Mouse (Mus musculus): Measurements from ENCODE around the gene Cdh16. TPM values are rescaled to one million over a fixed set of nuclear protein-coding genes. Genes with fewer than 3 reads are reported as not detected.

Cdh16 gene
- polyA plus RNA-seq, 1 experiment from 2014 or later: 0.06 TPM

GRCm38 (mm10) chr8:104631975-104632374, 7.8 kb upstream of the Cdh16 start:
- Histone ChIP-seq H3K27ac (ENCODE audit: low read depth) (no peak overlapping the region), H3K9ac (replicated peaks) (no peak overlapping the region), H3K4me2 (ENCODE audit: low read depth, low read length) (0 out of 2 replicates have a peak overlapping the region, but pooled peaks have one; percentile 42), H3K4me1 (ENCODE audit: insufficient read depth) (peaks cover 4% of the 10 kb centered on the region), H3K36me3 (replicated peaks; ENCODE audit: insufficient read depth, low read length) (no peaks in the 10 kb centered on the region), H3K9me3 (ENCODE audit: low read length) (no peaks in the 10 kb centered on the region), H3K27me3 (ENCODE audit: insufficient read depth, low read length) (peaks cover 17% of the 10 kb centered on the region), H3K4me3 (ENCODE audit: low read depth, low read length) (no peak overlapping the region)
- 33% methylated on average over 5 of the region's 5 CpGs for WGBS (ENCODE audit: insufficient replicate concordance)
- ATAC-seq (no peak), DNase-seq (no peak)
- TF ChIP-seq EP300 (IDR thresholded peaks at IDR 0.05; ENCODE audit: low read depth): no peak
- no peak for TF ChIP-seq CTCF (IDR thresholded peaks at IDR 0.05; ENCODE audit: low read depth)

GRCm38 (mm10) chr8:104630981-104631663, 6.9 kb upstream of the Cdh16 start, which contains the start of gene Rrad:
Rrad (minus strand) TSS chr8:104631327.
- H3K9ac ChIP-seq (replicated peaks): 0 out of 2 replicates have a peak within 1 kb of the TSS, but pooled peaks have one; percentile 2
- DNase-seq (peak; percentile 49), ATAC-seq (peak; percentile 38; the same call in 1 of the 2 replicates)
- peak within 1 kb of the TSS; percentile 15 for H3K4me3 ChIP-seq (ENCODE audit: low read depth, low read length)
- peaks cover 17% of the 10 kb centered on the region for H3K27me3 ChIP-seq (ENCODE audit: insufficient read depth, low read length)
- peaks cover 4% of the 10 kb centered on the region for H3K4me1 ChIP-seq (ENCODE audit: insufficient read depth)
- H3K27ac ChIP-seq (ENCODE audit: low read depth): no peak within 1 kb of the TSS
- WGBS (ENCODE audit: insufficient replicate concordance): under 1% methylated on average over 23 of the region's 28 CpGs
- H3K36me3 ChIP-seq (replicated peaks; ENCODE audit: insufficient read depth, low read length): no peaks in the 10 kb centered on the region
- H3K9me3 ChIP-seq (ENCODE audit: low read length): no peaks in the 10 kb centered on the region
- no peak for TF ChIP-seq EP300 (IDR thresholded peaks at IDR 0.05; ENCODE audit: low read depth)
- TF ChIP-seq CTCF (IDR thresholded peaks at IDR 0.05; ENCODE audit: low read depth): no peak
- H3K4me2 ChIP-seq (ENCODE audit: low read depth, low read length): peak within 1 kb of the TSS; percentile 42

GRCm38 (mm10) chr8:104630574-104630973, 6.4 kb upstream of the Cdh16 start:
- H3K9me3 ChIP-seq (ENCODE audit: low read length): no peaks in the 10 kb centered on the region
- H3K27me3 ChIP-seq (ENCODE audit: insufficient read depth, low read length): peaks cover 17% of the 10 kb centered on the region
- 0 out of 2 replicates have a peak overlapping the region, but pooled peaks have one; percentile 2 for H3K9ac ChIP-seq (replicated peaks)
- ATAC-seq (0 out of 2 replicates have a peak, but pooled peaks have one; percentile 12), DNase-seq (peak; percentile 32)
- WGBS (ENCODE audit: insufficient replicate concordance): 3% methylated on average over 36 of the region's 36 CpGs
- H3K4me3 ChIP-seq (ENCODE audit: low read depth, low read length): peak overlapping the region; percentile 15
- no peaks in the 10 kb centered on the region for H3K36me3 ChIP-seq (replicated peaks; ENCODE audit: insufficient read depth, low read length)
- no peak overlapping the region for H3K27ac ChIP-seq (ENCODE audit: low read depth)
- peaks cover 4% of the 10 kb centered on the region for H3K4me1 ChIP-seq (ENCODE audit: insufficient read depth)
- TF ChIP-seq EP300 (IDR thresholded peaks at IDR 0.05; ENCODE audit: low read depth): no peak
- TF ChIP-seq CTCF (IDR thresholded peaks at IDR 0.05; ENCODE audit: low read depth): no peak
- H3K4me2 ChIP-seq (ENCODE audit: low read depth, low read length): peak overlapping the region; percentile 42

GRCm38 (mm10) chr8:104630111-104630479, 5.9 kb upstream of the Cdh16 start:
- peaks cover 4% of the 10 kb centered on the region for H3K4me1 ChIP-seq (ENCODE audit: insufficient read depth)
- 38% methylated on average over 8 of the region's 8 CpGs for WGBS (ENCODE audit: insufficient replicate concordance)
- H3K4me3 ChIP-seq (ENCODE audit: low read depth, low read length): peak overlapping the region; percentile 15; the same call in 1 of the 2 replicates
- H3K9ac ChIP-seq (replicated peaks): no peak overlapping the region
- no peak for ATAC-seq
- H3K36me3 ChIP-seq (replicated peaks; ENCODE audit: insufficient read depth, low read length): no peaks in the 10 kb centered on the region
- H3K9me3 ChIP-seq (ENCODE audit: low read length): no peaks in the 10 kb centered on the region
- no peak for TF ChIP-seq EP300 (IDR thresholded peaks at IDR 0.05; ENCODE audit: low read depth)
- TF ChIP-seq CTCF (IDR thresholded peaks at IDR 0.05; ENCODE audit: low read depth): no peak
- H3K4me2 ChIP-seq (ENCODE audit: low read depth, low read length): peak overlapping the region; percentile 42
- H3K27me3 ChIP-seq (ENCODE audit: insufficient read depth, low read length): peaks cover 17% of the 10 kb centered on the region
- no peak for DNase-seq
- no peak overlapping the region for H3K27ac ChIP-seq (ENCODE audit: low read depth)

- no peaks in the 10 kb centered on the region for H3K9me3 ChIP-seq (ENCODE audit: low read length)
- peaks cover 17% of the 10 kb centered on the region for H3K27me3 ChIP-seq (ENCODE audit: insufficient read depth, low read length)
- H3K4me2 ChIP-seq (ENCODE audit: low read depth, low read length): 0 out of 2 replicates have a peak overlapping the region, but pooled peaks have one; percentile 42
- no peak overlapping the region for H3K9ac ChIP-seq (replicated peaks)
- no peak overlapping the region for H3K4me3 ChIP-seq (ENCODE audit: low read depth, low read length)
- H3K4me1 ChIP-seq (ENCODE audit: insufficient read depth): peaks cover 4% of the 10 kb centered on the region
- no peak overlapping the region for H3K27ac ChIP-seq (ENCODE audit: low read depth)
- no peak for ATAC-seq
- 64% methylated on average over 22 of the region's 22 CpGs for WGBS (ENCODE audit: insufficient replicate concordance)
- TF ChIP-seq EP300 (IDR thresholded peaks at IDR 0.05; ENCODE audit: low read depth) (no peak), CTCF (IDR thresholded peaks at IDR 0.05; ENCODE audit: low read depth) (no peak)
- H3K36me3 ChIP-seq (replicated peaks; ENCODE audit: insufficient read depth, low read length): no peaks in the 10 kb centered on the region
- DNase-seq: no peak
Measured at GRCm38 (mm10) chr8:104629306-104630110, 5.3 kb upstream of the Cdh16 start.

GRCm38 (mm10) chr8:104628402-104628801, 4.2 kb upstream of the Cdh16 start:
- no peak for DNase-seq
- WGBS (ENCODE audit: insufficient replicate concordance): 88% methylated on average over 21 of the region's 21 CpGs

More at GRCm38 (mm10) chr8:104628402-104628801, 4.2 kb upstream of the Cdh16 start:
- H3K9ac ChIP-seq (replicated peaks): no peak overlapping the region
- H3K4me1 ChIP-seq (ENCODE audit: insufficient read depth): peaks cover 4% of the 10 kb centered on the region
- TF ChIP-seq CTCF (IDR thresholded peaks at IDR 0.05; ENCODE audit: low read depth) (no peak), EP300 (IDR thresholded peaks at IDR 0.05; ENCODE audit: low read depth) (no peak)
- H3K9me3 ChIP-seq (ENCODE audit: low read length): no peaks in the 10 kb centered on the region
- no peak overlapping the region for H3K4me3 ChIP-seq (ENCODE audit: low read depth, low read length)
- no peaks in the 10 kb centered on the region for H3K36me3 ChIP-seq (replicated peaks; ENCODE audit: insufficient read depth, low read length)
- peaks cover 17% of the 10 kb centered on the region for H3K27me3 ChIP-seq (ENCODE audit: insufficient read depth, low read length)
- H3K27ac ChIP-seq (ENCODE audit: low read depth): no peak overlapping the region
- no peak for ATAC-seq
- H3K4me2 ChIP-seq (ENCODE audit: low read depth, low read length): no peak overlapping the region

Data from liver, postnatal 0 days (tissue).